Mouse (Mus musculus) heart, adult 2 months (tissue): Measurements from ENCODE around the gene Pdxk. TPM values are rescaled to one million over a fixed set of nuclear protein-coding genes. Genes with fewer than 3 reads are reported as not detected.

Experiments
- DNase-seq, 2 experiments: peaks; one replicate each; pipeline ENCODE4 v3.0.0; 2021
- H3K27ac ChIP-seq: fragments of 200-600 bp; 2 replicates; pipeline ENCODE4 v1.8.1; 2022
- H3K27me3 ChIP-seq: fragments of 200-500 bp; 2 replicates; pipeline ENCODE4 v1.6.1; 2012; ENCODE audit warnings: mild to moderate bottlenecking, low read length, inconsistent platforms, mixed read lengths; ENCODE audit not compliant: control insufficient read depth, insufficient read depth
- H3K36me3 ChIP-seq: fragments of 200-500 bp; 2 replicates; pipeline ENCODE4 v1.6.1; 2012; ENCODE audit warnings: low read length, inconsistent platforms; ENCODE audit not compliant: control insufficient read depth, insufficient read depth
- H3K4me1 ChIP-seq: fragments of 200-500 bp; 2 replicates; pipeline ENCODE4 v1.6.1; 2011; ENCODE audit warnings: low read length; ENCODE audit not compliant: control insufficient read depth, insufficient read depth
- H3K4me3 ChIP-seq: fragments of 200-600 bp; 2 replicates; pipeline ENCODE4 v1.8.1; 2022
- H3K79me2 ChIP-seq: fragments of 200-500 bp; replicated peaks from 2 replicates; pipeline ENCODE4 v1.6.1; 2012; ENCODE audit warnings: mild to moderate bottlenecking, inconsistent platforms, low read length, moderate library complexity, mixed read lengths; ENCODE audit not compliant: control insufficient read depth, insufficient read depth
- H3K9ac ChIP-seq: fragments of 200-500 bp; 2 replicates; pipeline ENCODE4 v1.6.1; 2012; ENCODE audit warnings: low read depth, mild to moderate bottlenecking, control low read depth, inconsistent platforms, low read length, mixed read lengths
- CTCF ChIP-seq: fragments of 200-600 bp; IDR thresholded peaks from 2 replicates; pipeline ENCODE4 v1.8.1; 2022; ENCODE audit warnings: antibody characterized with exemption, mild to moderate bottlenecking, moderate library complexity
- EP300 ChIP-seq: fragments of 200-500 bp; IDR thresholded peaks from 2 replicates; pipeline ENCODE4 v1.6.1; 2011; ENCODE audit warnings: low read depth, low read length, control low read depth; ENCODE audit not compliant: insufficient read depth
- POLR2A ChIP-seq: fragments of 200-500 bp; IDR thresholded peaks from 2 replicates; pipeline ENCODE4 v1.6.1; 2011; ENCODE audit warnings: mild to moderate bottlenecking, low read depth, low read length, control low read depth; ENCODE audit not compliant: insufficient read depth
- WGBS: fragments of 180-500 bp; shearing (Covaris S2); methylation state at CpG from one replicate; pipeline ENCODE4 v1.1.7; 2018; 5-methylcytosine and 5-hydroxymethylcytosine counted together
- intact Hi-C: fragments of 180-260 bp; cut with DNase I; formaldehyde crosslinking; loops from one replicate; pipeline ENCODE4 v1.15.1; 2025
- polyA plus RNA-seq: library from polyadenylated mRNA; depleted of rRNA; stranded (reverse); fragments of >200 nt; gene quantifications from 2 replicates; pipeline ENCODE4 v1.2.3, GENCODE M21; 2012
- total RNA-seq, 2 experiments: library from RNA; stranded (reverse); gene quantifications; 2 replicates each; pipeline ENCODE4 v1.2.3; 2021

Gene Pdxk
- total and polyA plus RNA-seq, 3 experiments = 10.1 to 12.4 (median 12.1) TPM

- Histone ChIP-seq H3K27ac (no peak overlapping the region), H3K36me3 (no peaks in the 10 kb centered on the region), H3K27me3 (no peaks in the 10 kb centered on the region), H3K4me3 (no peak overlapping the region), H3K9ac (no peak overlapping the region), H3K79me2 (no peaks in the 10 kb centered on the region), H3K4me1 (peaks cover 2% of the 10 kb centered on the region; the same call in 1 of the 2 replicates)
- intact Hi-C loops = no loop called here
- DNase-seq = no peak
- 93% methylated on average over 14 of the region's 14 CpGs for WGBS
- TF ChIP-seq CTCF = no peak
- no peak for TF ChIP-seq EP300
- TF ChIP-seq POLR2A = no peak
These were observed 62.4 kb downstream of the Pdxk start for GRCm38 (mm10) chr10:78402301-78402922.

GRCm38 (mm10) chr10:78401127-78401526 lies 63.6 kb downstream of the Pdxk start:
- H3K79me2 ChIP-seq = no peaks in the 10 kb centered on the region
- WGBS = 69% methylated on average over 2 of the region's 2 CpGs
- H3K4me3 ChIP-seq = no peak overlapping the region
- peaks cover 2% of the 10 kb centered on the region; the same call in 1 of the 2 replicates for H3K4me1 ChIP-seq
- no peaks in the 10 kb centered on the region for H3K36me3 ChIP-seq
- intact Hi-C loops = no loop called here
- no peak for DNase-seq
- H3K27me3 ChIP-seq = no peaks in the 10 kb centered on the region
- H3K27ac ChIP-seq = no peak overlapping the region
- no peak overlapping the region for H3K9ac ChIP-seq
- TF ChIP-seq CTCF (no peak), EP300 (no peak), POLR2A (no peak)

- intact Hi-C loops = loop anchor here (10.0 kb wide), 1 partner anchor 214 kb away; the partner anchor contains the start of gene Pwp2
- no peak overlapping the region for H3K4me3 ChIP-seq
- DNase-seq = peak in 1 of 2 experiments; percentile 46
- H3K4me1 ChIP-seq = peaks cover 2% of the 10 kb centered on the region; the same call in 1 of the 2 replicates
- no peak overlapping the region for H3K9ac ChIP-seq
- no peaks in the 10 kb centered on the region for H3K36me3 ChIP-seq
- no peaks in the 10 kb centered on the region for H3K27me3 ChIP-seq
- TF ChIP-seq EP300 (0 out of 2 replicates have a peak, but pooled peaks have one; percentile 45), CTCF (no peak), POLR2A (no peak)
- H3K27ac ChIP-seq = no peak overlapping the region
- H3K79me2 ChIP-seq = no peaks in the 10 kb centered on the region
- 48% methylated on average over 17 of the region's 17 CpGs for WGBS
These were observed 65.6 kb downstream of the Pdxk start for GRCm38 (mm10) chr10:78399090-78399657.

GRCm38 (mm10) chr10:78396625-78396885 lies 68.2 kb downstream of the Pdxk start:
- Histone ChIP-seq H3K79me2 (no peaks in the 10 kb centered on the region), H3K27me3 (no peaks in the 10 kb centered on the region), H3K27ac (no peak overlapping the region), H3K4me1 (peaks cover 2% of the 10 kb centered on the region), H3K36me3 (no peaks in the 10 kb centered on the region), H3K9ac (no peak overlapping the region), H3K4me3 (no peak overlapping the region)
- 49% methylated on average over 4 of the region's 4 CpGs for WGBS
- no peak for TF ChIP-seq EP300
- TF ChIP-seq POLR2A = no peak
- no peak for TF ChIP-seq CTCF
- no peak for DNase-seq
- intact Hi-C loops = loop anchor here (1.0 to 10.0 kb wide), 2 partner anchors 117 to 212 kb away; partner anchors contain the start of gene Pwp2

GRCm38 (mm10) chr10:78395819-78396624 lies 68.8 kb downstream of the Pdxk start:
- 18% methylated on average over 17 of the region's 17 CpGs for WGBS
- intact Hi-C loops = loop anchor here (1.0 to 10.0 kb wide), 2 partner anchors 117 to 211 kb away; partner anchors contain the start of gene Pwp2
- peak; percentile 84 to 95 for DNase-seq

More at GRCm38 (mm10) chr10:78395819-78396624, 68.8 kb downstream of the Pdxk start:
- Histone ChIP-seq H3K36me3 (no peaks in the 10 kb centered on the region), H3K79me2 (no peaks in the 10 kb centered on the region), H3K9ac (no peak overlapping the region), H3K4me1 (peaks cover 2% of the 10 kb centered on the region), H3K27ac (no peak overlapping the region), H3K4me3 (no peak overlapping the region), H3K27me3 (no peaks in the 10 kb centered on the region)
- TF ChIP-seq POLR2A (no peak), CTCF (peak; percentile 99)
